Mouse (Mus musculus): ENCODE measurements at regions not wholly inside any gene's neighbourhood (a gene's known extent, or its start where the extent isn't known, plus 50 kb on each side); places are given as distances from the start of the nearest gene placed in this dataset.

- no peak for DNase-seq
Observed at GRCm38 (mm10) chr17:66259697-66260096, 136.4 kb downstream of the Ddx11 start.

GRCm38 (mm10) chr17:66262681-66263240, 139.4 kb downstream of the Ddx11 start:
- no peak for DNase-seq

- no peak for DNase-seq
Observed at GRCm38 (mm10) chr17:66263405-66263804, 140.1 kb downstream of the Ddx11 start.

GRCm38 (mm10) chr17:66266803-66267202, 143.5 kb downstream of the Ddx11 start:
- no peak for DNase-seq

GRCm38 (mm10) chr17:66267831-66268230, 144.5 kb downstream of the Ddx11 start:
- DNase-seq, result no peak

- DNase-seq, result no peak
Observed at GRCm38 (mm10) chr17:66269567-66269966, 146.2 kb downstream of the Ddx11 start.

- DNase-seq, result no peak
Observed at GRCm38 (mm10) chr17:66271906-66272305, 148.6 kb downstream of the Ddx11 start.

- DNase-seq, result peak in 1 of 2 experiments; percentile 8
Observed at GRCm38 (mm10) chr17:66276778-66277177, 153.5 kb downstream of the Ddx11 start.

DNA sequence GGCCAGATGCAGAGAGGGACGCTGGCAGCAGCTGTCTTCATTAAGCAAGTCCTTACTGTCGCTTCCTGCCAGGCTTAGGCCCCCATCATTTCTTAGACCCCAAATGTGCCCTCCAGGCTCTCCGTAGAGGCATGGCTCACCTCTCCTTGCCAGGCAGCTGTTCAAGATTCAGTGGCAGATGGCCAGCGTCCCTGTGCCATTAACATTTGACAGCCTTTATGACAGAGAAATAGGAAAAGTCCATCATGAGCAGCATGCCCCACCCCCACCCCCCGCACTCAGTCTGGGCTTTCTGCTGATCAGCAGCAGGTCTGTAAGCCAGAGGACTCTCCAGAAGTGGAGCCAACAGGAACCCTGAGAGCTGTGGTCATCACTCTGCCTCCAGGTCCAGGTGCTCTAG, 154.7 kb downstream of the Ddx11 start:
- DNase-seq, result no peak

GRCm38 (mm10) chr17:66285295-66285694, 162.0 kb downstream of the Ddx11 start:
- no peak for DNase-seq

Data from lung, adult 18-20 months (tissue).